Mouse (Mus musculus): ENCODE data around the gene Otoa. TPM values are rescaled to one million over a fixed set of nuclear protein-coding genes. Genes with fewer than 3 reads are reported as not detected.

Gene Otoa
- total and polyA plus RNA-seq, 2 experiments = 0.02 to 0.09 TPM

GRCm38 (mm10) chr7:121150662-121151061, 69.2 kb downstream of the Otoa start:
- TF ChIP-seq CTCF (IDR thresholded peaks at IDR 0.05; ENCODE audit: low read depth, low read length) = no peak
- no peak for TF ChIP-seq POLR2A (IDR thresholded peaks at IDR 0.05; ENCODE audit: extremely low read depth, insufficient read depth, low read length)
- H3K4me3 ChIP-seq (ENCODE audit: insufficient read depth, low read depth, low read length) = no peak overlapping the region
- H3K27me3 ChIP-seq (ENCODE audit: control insufficient read depth, insufficient read depth, low read length) = no peaks in the 10 kb centered on the region; the same call in 1 of the 2 replicates
- no peaks in the 10 kb centered on the region for H3K79me2 ChIP-seq (ENCODE audit: control insufficient read depth, insufficient read depth, low read length)
- 73% methylated on average over 5 of the region's 5 CpGs for WGBS
- no peak overlapping the region for H3K27ac ChIP-seq (replicated peaks; ENCODE audit: insufficient read depth, low read depth, low read length)
- no peak overlapping the region for H3K9ac ChIP-seq (ENCODE audit: low read depth, low read length)
- DNase-seq (ENCODE audit: extremely low read depth, low read depth, low spot score) = no peak
- no peaks in the 10 kb centered on the region for H3K36me3 ChIP-seq (ENCODE audit: control insufficient read depth, insufficient read depth, low read length)
- H3K4me1 ChIP-seq (ENCODE audit: control insufficient read depth, insufficient read depth, low read length) = no peaks in the 10 kb centered on the region

- H3K4me3 ChIP-seq (ENCODE audit: insufficient read depth, low read depth, low read length) = no peak overlapping the region
- TF ChIP-seq POLR2A (IDR thresholded peaks at IDR 0.05; ENCODE audit: extremely low read depth, insufficient read depth, low read length) (no peak), CTCF (IDR thresholded peaks at IDR 0.05; ENCODE audit: low read depth, low read length) (no peak)
- no peaks in the 10 kb centered on the region for H3K36me3 ChIP-seq (ENCODE audit: control insufficient read depth, insufficient read depth, low read length)
- no peaks in the 10 kb centered on the region for H3K79me2 ChIP-seq (ENCODE audit: control insufficient read depth, insufficient read depth, low read length)
- 93% methylated on average over 2 of the region's 2 CpGs for WGBS
- no peaks in the 10 kb centered on the region for H3K4me1 ChIP-seq (ENCODE audit: control insufficient read depth, insufficient read depth, low read length)
- no peak for DNase-seq (ENCODE audit: extremely low read depth, low read depth, low spot score)
- H3K27me3 ChIP-seq (ENCODE audit: control insufficient read depth, insufficient read depth, low read length) = no peaks in the 10 kb centered on the region; the same call in 1 of the 2 replicates
- H3K9ac ChIP-seq (ENCODE audit: low read depth, low read length) = no peak overlapping the region
- no peak overlapping the region for H3K27ac ChIP-seq (replicated peaks; ENCODE audit: insufficient read depth, low read depth, low read length)
Observed at GRCm38 (mm10) chr7:121152186-121152585, 70.7 kb downstream of the Otoa start.

- no peaks in the 10 kb centered on the region for H3K27me3 ChIP-seq (ENCODE audit: control insufficient read depth, insufficient read depth, low read length)
- TF ChIP-seq POLR2A (IDR thresholded peaks at IDR 0.05; ENCODE audit: extremely low read depth, insufficient read depth, low read length) (no peak), CTCF (IDR thresholded peaks at IDR 0.05; ENCODE audit: low read depth, low read length) (no peak)
Observed at GRCm38 (mm10) chr7:121165616-121166015, 84.2 kb downstream of the Otoa start.

GRCm38 (mm10) chr7:121171888-121172287, 90.4 kb downstream of the Otoa start:
- no peak for DNase-seq (ENCODE audit: extremely low read depth, low read depth, low spot score)

More at GRCm38 (mm10) chr7:121165616-121166015, 84.2 kb downstream of the Otoa start:
- Histone ChIP-seq H3K9ac (ENCODE audit: low read depth, low read length) (no peak overlapping the region), H3K4me1 (ENCODE audit: control insufficient read depth, insufficient read depth, low read length) (no peaks in the 10 kb centered on the region), H3K79me2 (ENCODE audit: control insufficient read depth, insufficient read depth, low read length) (no peaks in the 10 kb centered on the region), H3K36me3 (ENCODE audit: control insufficient read depth, insufficient read depth, low read length) (no peaks in the 10 kb centered on the region), H3K4me3 (ENCODE audit: insufficient read depth, low read depth, low read length) (no peak overlapping the region), H3K27ac (replicated peaks; ENCODE audit: insufficient read depth, low read depth, low read length) (no peak overlapping the region)
- WGBS = 67% methylated on average over 1 of the region's 1 CpGs
- DNase-seq (ENCODE audit: extremely low read depth, low read depth, low spot score) = no peak

GRCm38 (mm10) chr7:121187201-121187786, 105.8 kb downstream of the Otoa start:
- Histone ChIP-seq H3K79me2 (ENCODE audit: control insufficient read depth, insufficient read depth, low read length) (no peaks in the 10 kb centered on the region), H3K36me3 (ENCODE audit: control insufficient read depth, insufficient read depth, low read length) (no peaks in the 10 kb centered on the region), H3K27me3 (ENCODE audit: control insufficient read depth, insufficient read depth, low read length) (no peaks in the 10 kb centered on the region), H3K9ac (ENCODE audit: low read depth, low read length) (no peak overlapping the region), H3K4me3 (ENCODE audit: insufficient read depth, low read depth, low read length) (no peak overlapping the region), H3K4me1 (ENCODE audit: control insufficient read depth, insufficient read depth, low read length) (no peaks in the 10 kb centered on the region), H3K27ac (replicated peaks; ENCODE audit: insufficient read depth, low read depth, low read length) (no peak overlapping the region)
- 80% methylated on average over 9 of the region's 9 CpGs for WGBS
- no peak for DNase-seq (ENCODE audit: extremely low read depth, low read depth, low spot score)
- TF ChIP-seq POLR2A (IDR thresholded peaks at IDR 0.05; ENCODE audit: extremely low read depth, insufficient read depth, low read length) (no peak), CTCF (IDR thresholded peaks at IDR 0.05; ENCODE audit: low read depth, low read length) (no peak)

More at GRCm38 (mm10) chr7:121171888-121172287, 90.4 kb downstream of the Otoa start:
- Histone ChIP-seq H3K4me1 (ENCODE audit: control insufficient read depth, insufficient read depth, low read length) (no peaks in the 10 kb centered on the region), H3K79me2 (ENCODE audit: control insufficient read depth, insufficient read depth, low read length) (no peaks in the 10 kb centered on the region), H3K9ac (ENCODE audit: low read depth, low read length) (no peak overlapping the region), H3K4me3 (ENCODE audit: insufficient read depth, low read depth, low read length) (no peak overlapping the region), H3K36me3 (ENCODE audit: control insufficient read depth, insufficient read depth, low read length) (no peaks in the 10 kb centered on the region), H3K27ac (replicated peaks; ENCODE audit: insufficient read depth, low read depth, low read length) (no peak overlapping the region), H3K27me3 (ENCODE audit: control insufficient read depth, insufficient read depth, low read length) (no peaks in the 10 kb centered on the region)
- WGBS = 21% methylated on average over 6 of the region's 6 CpGs
- no peak for TF ChIP-seq CTCF (IDR thresholded peaks at IDR 0.05; ENCODE audit: low read depth, low read length)

GRCm38 (mm10) chr7:121188976-121189375, 107.5 kb downstream of the Otoa start:
- TF ChIP-seq POLR2A (IDR thresholded peaks at IDR 0.05; ENCODE audit: extremely low read depth, insufficient read depth, low read length) (no peak), CTCF (IDR thresholded peaks at IDR 0.05; ENCODE audit: low read depth, low read length) (no peak)
- no peaks in the 10 kb centered on the region for H3K36me3 ChIP-seq (ENCODE audit: control insufficient read depth, insufficient read depth, low read length)
- WGBS = 88% methylated on average over 7 of the region's 7 CpGs

More at GRCm38 (mm10) chr7:121188976-121189375, 107.5 kb downstream of the Otoa start:
- no peaks in the 10 kb centered on the region for H3K27me3 ChIP-seq (ENCODE audit: control insufficient read depth, insufficient read depth, low read length)
- no peak for DNase-seq (ENCODE audit: extremely low read depth, low read depth, low spot score)
- H3K4me1 ChIP-seq (ENCODE audit: control insufficient read depth, insufficient read depth, low read length) = no peaks in the 10 kb centered on the region
- H3K27ac ChIP-seq (replicated peaks; ENCODE audit: insufficient read depth, low read depth, low read length) = no peak overlapping the region
- H3K79me2 ChIP-seq (ENCODE audit: control insufficient read depth, insufficient read depth, low read length) = no peaks in the 10 kb centered on the region
- no peak overlapping the region for H3K4me3 ChIP-seq (ENCODE audit: insufficient read depth, low read depth, low read length)
- no peak overlapping the region for H3K9ac ChIP-seq (ENCODE audit: low read depth, low read length)

Measured in liver, adult 2 months (tissue).